Mouse (Mus musculus) cortical plate, adult 2 months (tissue): ENCODE data around the gene Gm17018.

Experiments
- CTCF ChIP-seq: fragments of 200-500 bp; IDR thresholded peaks from 2 replicates; pipeline ENCODE4 v1.5.1; 2011; ENCODE audit warnings: mild to moderate bottlenecking, control low read depth, low read length; ENCODE audit not compliant: insufficient read depth; ENCODE audit errors: extremely low read depth
- POLR2A ChIP-seq: fragments of 200-500 bp; IDR thresholded peaks from 2 replicates; pipeline ENCODE4 v1.6.1; 2011; ENCODE audit warnings: mild to moderate bottlenecking, low read length, control low read depth; ENCODE audit not compliant: insufficient read depth; ENCODE audit errors: extremely low read depth

DNA sequence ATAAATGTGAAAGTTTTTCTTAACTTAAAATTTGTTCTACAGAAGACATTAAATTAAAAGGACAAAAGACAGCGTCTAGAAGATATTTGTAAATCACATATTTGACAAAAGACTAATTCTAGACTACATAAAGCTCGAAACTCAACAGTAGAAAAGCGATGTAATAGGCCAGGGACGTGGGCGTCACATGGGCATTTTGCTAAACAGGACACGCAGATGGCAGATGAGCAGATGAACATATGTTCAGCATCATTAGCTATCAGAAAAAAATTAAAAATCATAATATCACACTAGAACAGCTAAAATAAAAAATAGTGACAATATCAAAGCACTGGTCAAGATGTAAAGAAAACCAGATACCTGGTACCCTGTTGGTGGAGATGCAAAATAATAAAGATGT, 29.3 kb downstream of the Gm17018 start:
- TF ChIP-seq CTCF (no peak), POLR2A (no peak)
